Mouse (Mus musculus): ENCODE measurements around the gene Tcte3. TPM values are rescaled to one million over a fixed set of nuclear protein-coding genes. Genes with fewer than 3 reads are reported as not detected.
A peak's percentile ranks its signal among the peaks of the same experiment; 100 is the strongest.
"Not testable (repeated sequence)": the region's sequence is repeated elsewhere in the genome, so short reads cannot be mapped to it uniquely, and the experiment has no call there.

Gene Tcte3
- polyA plus RNA-seq, 1 experiment from 2014 or later = not detected

- not testable (repeated sequence) for H3K27ac ChIP-seq; H3K4me1 ChIP-seq; H3K4me3 ChIP-seq; H3K36me3 ChIP-seq; H3K27me3 ChIP-seq; H3K9ac ChIP-seq; H3K4me2 ChIP-seq; ATAC-seq (ENCODE audit: insufficient number of reproducible peaks, insufficient read depth, low FRiP score, low TSS enrichment, low read depth); H3K9me3 ChIP-seq
- WGBS = 77% methylated on average over 4 of the region's 5 CpGs
These were observed 51.1 kb downstream of the Tcte3 start for GRCm38 (mm10) chr17:14990116-14990702.

GRCm38 (mm10) chr17:14978362-14979038 lies 62.8 kb downstream of the Tcte3 start, which contains the start of the genes 9030025P20Rik and Gm3417:
Gene 9030025P20Rik (plus strand): TSS chr17:14978468.
Gene Gm3417 (minus strand): TSS chr17:14978790.
- not testable (repeated sequence) for H3K27me3 ChIP-seq
- peak; percentile 96 for ATAC-seq (ENCODE audit: insufficient number of reproducible peaks, insufficient read depth, low FRiP score, low TSS enrichment, low read depth)
- H3K4me3 ChIP-seq = 0 out of 2 replicates have a peak within 1 kb of the TSS, but pooled peaks have one; percentile 20

GRCm38 (mm10) chr17:14977718-14978361 lies 63.4 kb downstream of the Tcte3 start:
- not testable (repeated sequence) for H3K27me3 ChIP-seq; H3K9ac ChIP-seq; ATAC-seq (ENCODE audit: insufficient number of reproducible peaks, insufficient read depth, low FRiP score, low TSS enrichment, low read depth); H3K36me3 ChIP-seq; H3K9me3 ChIP-seq; H3K27ac ChIP-seq; H3K4me1 ChIP-seq
- peak overlapping the region; percentile 41 for H3K4me2 ChIP-seq
- WGBS = 4% methylated on average over 4 of the region's 7 CpGs
- 0 out of 2 replicates have a peak overlapping the region, but pooled peaks have one; percentile 20 for H3K4me3 ChIP-seq

More at GRCm38 (mm10) chr17:14978362-14979038, 62.8 kb downstream of the Tcte3 start, which contains the start of the genes 9030025P20Rik and Gm3417:
- WGBS = no CpG with 5 or more reads among the region's 60 CpGs
- H3K4me2 ChIP-seq = peak within 1 kb of the TSS; percentile 41
- not testable (repeated sequence) for H3K4me1 ChIP-seq, H3K9me3 ChIP-seq, H3K36me3 ChIP-seq, H3K27ac ChIP-seq, H3K9ac ChIP-seq

Other genes with a start within 250 kb of the Tcte3 start
- gene Wdr27, start 98.3 kb downstream of the Tcte3 start, polyA plus RNA-seq (2015; fragmentation: Nextera tagmentation; extraction: Ambion mirVana) = 6.6 and 7.7 TPM in 2 replicates
- 32.7 and 32.8 TPM in 2 replicates for gene 1600012H06Rik, start 98.3 kb downstream of the Tcte3 start, polyA plus RNA-seq (2015; fragmentation: Nextera tagmentation; extraction: Ambion mirVana)
- 33.5 and 36.0 TPM in 2 replicates for gene Phf10, start 80.2 kb downstream of the Tcte3 start, polyA plus RNA-seq (2015; fragmentation: Nextera tagmentation; extraction: Ambion mirVana)
- 9.6 and 11.3 TPM in 2 replicates for gene 9030025P20Rik, start 63.0 kb downstream of the Tcte3 start, polyA plus RNA-seq (2015; fragmentation: Nextera tagmentation; extraction: Ambion mirVana)
- not detected in 2 replicates for gene Gm3417, start 62.7 kb downstream of the Tcte3 start, polyA plus RNA-seq (2015; fragmentation: Nextera tagmentation; extraction: Ambion mirVana)
- 7.4 and 8.8 TPM in 2 replicates for gene Gm3435, start 31.3 kb downstream of the Tcte3 start, polyA plus RNA-seq (2015; fragmentation: Nextera tagmentation; extraction: Ambion mirVana)
- 88.0 and 91.3 TPM in 2 replicates for gene Ermard, start 280 bp downstream of the Tcte3 start, polyA plus RNA-seq (2015; fragmentation: Nextera tagmentation; extraction: Ambion mirVana)
- gene Gm3448, start within 50 bp of the Tcte3 start, polyA plus RNA-seq (2015; fragmentation: Nextera tagmentation; extraction: Ambion mirVana) = 3.7 and 5.4 TPM in 2 replicates

Data from embryonic facial prominence, embryonic 13.5 days (tissue).